Mouse (Mus musculus): ENCODE results near the gene Tgif1.

Gene Tgif1

GRCm38 (mm10) chr17:70808837-70809236 is 44.5 kb downstream of the Tgif1 start:
- DNase-seq (ENCODE audit: low read depth in 2 of 2, low spot score in 2 of 2), result no peak

DNA sequence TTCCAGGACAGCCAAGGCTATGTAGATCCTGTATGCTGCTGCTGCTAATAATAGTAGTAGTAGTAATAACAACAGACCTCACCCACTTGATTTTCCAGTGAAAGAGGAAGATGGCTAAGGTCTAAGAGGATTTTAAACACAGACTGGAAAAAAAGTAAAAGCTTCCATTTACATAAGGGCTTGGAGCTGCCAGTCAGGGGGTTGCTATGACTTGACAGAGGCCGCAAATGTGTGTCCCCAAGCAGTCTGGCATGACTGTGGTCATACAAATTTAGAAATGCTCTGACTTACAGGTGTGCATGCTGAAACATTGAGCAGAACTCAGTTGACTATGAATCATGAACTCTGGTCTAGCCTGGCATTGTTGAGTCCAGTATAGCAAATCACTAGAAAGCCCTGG is 45.5 kb downstream of the Tgif1 start:
- DNase-seq (ENCODE audit: low read depth in 2 of 2, low spot score in 2 of 2), result no peak

DNA sequence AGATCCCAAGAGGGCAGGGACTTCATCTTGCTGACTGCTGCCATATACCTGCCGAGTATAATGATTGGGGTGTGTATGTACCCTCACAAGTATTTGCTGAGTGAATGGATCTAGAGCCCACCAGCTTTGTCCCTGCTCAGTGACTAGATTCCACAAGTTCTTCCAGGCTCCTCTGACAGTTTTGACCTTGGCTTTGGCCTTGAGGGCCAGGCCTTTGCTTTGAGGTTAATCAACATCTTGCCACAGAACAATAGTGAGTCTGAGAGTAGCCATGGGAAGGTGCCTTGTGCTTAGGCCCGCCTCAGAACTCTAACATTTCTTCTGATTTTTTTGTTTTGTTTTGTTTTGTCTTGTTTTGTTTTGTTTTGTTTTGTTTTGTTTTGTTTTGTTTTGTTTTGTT is 46.7 kb downstream of the Tgif1 start:
- DNase-seq (ENCODE audit: low read depth in 2 of 2, low spot score in 2 of 2), result no peak

GRCm38 (mm10) chr17:70805866-70806265 is 47.5 kb downstream of the Tgif1 start:
- no peak for DNase-seq (ENCODE audit: low read depth in 2 of 2, low spot score in 2 of 2)

GRCm38 (mm10) chr17:70802022-70802421 is 51.3 kb downstream of the Tgif1 start:
- DNase-seq (ENCODE audit: low read depth in 2 of 2, low spot score in 2 of 2), result no peak

DNA sequence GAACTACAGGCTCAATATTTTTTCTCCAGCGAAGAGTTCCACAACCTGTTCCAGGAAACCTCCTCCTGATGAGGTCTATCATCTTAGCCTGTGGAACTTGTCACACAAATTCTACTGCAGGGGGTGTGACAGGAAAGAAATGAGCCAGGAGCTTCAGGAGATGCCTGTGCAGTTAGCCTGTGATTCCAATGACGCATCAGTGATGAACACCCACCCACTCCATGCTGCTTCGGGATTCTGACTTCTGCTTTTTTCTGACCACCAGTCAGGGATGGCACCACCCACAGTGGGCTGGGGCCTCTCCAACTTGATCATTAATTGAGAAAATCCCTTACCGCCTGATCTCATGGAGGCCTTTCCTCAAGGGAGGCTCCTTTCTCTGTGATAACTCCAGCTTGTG is 54.1 kb downstream of the Tgif1 start:
- no peak for DNase-seq (ENCODE audit: low read depth in 2 of 2, low spot score in 2 of 2)

GRCm38 (mm10) chr17:70797773-70798045 is 55.6 kb downstream of the Tgif1 start:
- DNase-seq (ENCODE audit: low read depth in 2 of 2, low spot score in 2 of 2), result no peak

DNA sequence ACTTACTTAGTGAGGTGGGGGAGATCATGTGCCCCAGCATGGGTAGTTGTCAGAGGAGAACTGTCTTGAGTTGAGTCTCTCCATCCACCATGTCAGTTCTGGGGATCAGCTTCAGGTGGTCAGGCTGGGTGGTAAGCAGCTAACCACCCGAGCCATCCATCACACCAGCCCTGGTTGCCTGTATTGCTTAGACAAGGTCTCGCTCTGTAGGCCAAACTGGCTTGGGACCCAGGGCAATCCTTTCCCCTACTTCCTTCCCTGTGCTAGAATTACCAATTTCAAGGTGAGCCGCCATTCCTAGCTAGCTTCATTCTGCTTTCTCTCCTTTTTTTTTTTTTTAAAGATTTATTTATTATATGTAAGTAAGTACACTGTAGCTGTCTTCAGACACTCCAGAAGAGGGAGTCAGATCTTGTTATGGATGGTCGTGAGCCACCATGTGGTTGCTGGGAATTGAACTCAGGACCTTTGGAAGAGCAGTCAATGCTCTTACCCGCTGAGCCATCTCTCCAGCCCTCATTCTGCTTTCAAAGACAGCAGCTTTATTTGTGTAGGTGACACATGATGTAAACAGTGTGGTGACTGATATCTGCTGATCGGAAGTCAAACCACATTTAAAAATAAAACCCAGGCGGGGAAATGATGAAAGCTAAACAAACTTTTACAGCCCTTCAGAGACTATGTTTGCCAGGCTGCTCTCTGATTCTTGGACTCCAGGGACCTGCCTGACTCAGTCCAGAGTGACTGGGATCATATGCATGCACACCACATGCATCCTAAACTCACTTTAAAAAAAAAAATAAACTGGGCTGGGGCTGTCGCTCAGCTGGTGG is 56.2 kb downstream of the Tgif1 start:
- DNase-seq (ENCODE audit: low read depth in 2 of 2, low spot score in 2 of 2), result no peak

GRCm38 (mm10) chr17:70795196-70795595 is 58.1 kb downstream of the Tgif1 start:
- no peak for DNase-seq (ENCODE audit: low read depth in 2 of 2, low spot score in 2 of 2)

DNA sequence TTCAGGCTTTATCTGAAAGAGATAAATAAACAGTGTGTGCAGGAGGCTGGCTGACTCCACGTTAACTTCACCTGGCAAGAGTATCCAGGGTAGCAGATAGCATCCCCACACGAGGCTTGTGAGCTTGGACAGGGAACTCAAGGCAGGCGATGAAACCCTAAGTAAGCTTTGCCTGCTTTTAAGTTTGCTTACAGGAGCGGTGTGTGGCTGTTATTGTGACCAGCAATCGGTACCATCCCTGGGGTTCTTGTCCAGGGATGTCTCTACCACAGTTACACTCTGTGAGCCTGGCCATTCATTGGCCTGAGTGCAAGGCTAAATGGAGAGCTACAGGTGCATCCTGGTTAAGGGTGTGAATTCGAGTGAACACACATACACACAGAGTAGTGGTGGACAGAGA is 58.6 kb downstream of the Tgif1 start:
- DNase-seq (ENCODE audit: low read depth in 2 of 2, low spot score in 2 of 2), result no peak

DNA sequence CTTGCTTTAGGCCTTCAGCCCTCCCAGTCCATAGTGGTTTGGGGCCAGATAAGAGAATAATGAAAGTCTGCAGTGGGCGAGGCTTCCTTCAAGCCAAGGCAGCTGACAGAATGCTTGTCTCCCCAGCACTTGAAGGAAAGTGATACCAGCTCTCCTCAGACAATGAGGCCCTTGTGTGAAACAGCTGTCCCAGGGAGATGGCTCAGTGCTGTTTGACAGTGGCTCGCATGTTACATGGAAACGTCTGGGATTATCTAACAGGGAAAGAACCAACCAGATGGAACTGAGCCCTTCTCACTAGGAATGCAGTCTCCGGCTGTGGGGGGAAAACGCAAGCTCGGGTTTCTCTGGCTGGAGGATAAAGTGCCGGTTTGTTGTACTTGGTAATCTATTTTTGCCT is 59.1 kb downstream of the Tgif1 start:
- no peak for DNase-seq (ENCODE audit: low read depth in 2 of 2, low spot score in 2 of 2)
